Mouse (Mus musculus) MEL (cell line): ENCODE measurements at regions not wholly inside any gene's neighbourhood (a gene's known extent, or its start where the extent isn't known, plus 50 kb on each side); places are given as distances from the start of the nearest gene placed in this dataset.

Experiments used
- DNase-seq: peaks from one replicate; pipeline ENCODE4 v3.0.0; 2011; ENCODE audit warnings: low read depth, low spot score
- H3K27ac ChIP-seq: 2 replicates; pipeline ENCODE4 v1.5.1; 2012; ENCODE audit warnings: low read depth, mild to moderate bottlenecking, control low read depth, low read length, moderate library complexity; ENCODE audit not compliant: control insufficient read depth
- H3K27me3 ChIP-seq, 2 experiments: fragments of 150-350 bp in 1 of 2; sonication (generic) in 1 of 2; 2 replicates each; pipeline ENCODE4 v1.6.1; 2012; ENCODE audit warnings: low read length in 2 of 2, mild to moderate bottlenecking in 2 of 2, improper control_type of control experiment in 1 of 2, moderate library complexity in 1 of 2; ENCODE audit not compliant: insufficient read depth in 2 of 2, control insufficient read depth in 1 of 2
- H3K36me3 ChIP-seq, 2 experiments: 2 replicates each; pipeline ENCODE4 v1.6.1; 2012 to 2014; ENCODE audit warnings: low read length in 2 of 2, improper control_type of control experiment in 1 of 2, inconsistent platforms in 1 of 2, mild to moderate bottlenecking in 1 of 2; ENCODE audit not compliant: insufficient read depth in 2 of 2, control insufficient read depth in 1 of 2
- H3K4me1 ChIP-seq, 2 experiments: fragments of 150-350 bp in 1 of 2; sonication (generic) in 1 of 2; 2 replicates each; pipeline ENCODE4 v1.6.1; 2012; ENCODE audit warnings: low read length in 2 of 2, improper control_type of control experiment in 1 of 2, mild to moderate bottlenecking in 1 of 2; ENCODE audit not compliant: insufficient read depth in 2 of 2, control insufficient read depth in 1 of 2
- H3K4me3 ChIP-seq, 2 experiments: fragments of 150-350 bp in 1 of 2; sonication (generic) in 1 of 2; 2 replicates each; pipeline ENCODE4 v1.5.1; 2012; ENCODE audit warnings: low read depth in 2 of 2, low read length in 2 of 2, mild to moderate bottlenecking in 2 of 2, moderate library complexity in 2 of 2, control low read depth in 1 of 2, improper control_type of control experiment in 1 of 2; ENCODE audit not compliant: control insufficient read depth in 1 of 2, insufficient read depth in 1 of 2
- H3K79me2 ChIP-seq: 2 replicates; pipeline ENCODE4 v1.6.1; 2012; ENCODE audit warnings: mild to moderate bottlenecking, low read length, moderate library complexity; ENCODE audit not compliant: control insufficient read depth, poor library complexity, insufficient read depth
- H3K9ac ChIP-seq: 2 replicates; pipeline ENCODE4 v1.6.1; 2012; ENCODE audit warnings: low read depth, mild to moderate bottlenecking, control low read depth, low read length, moderate library complexity; ENCODE audit not compliant: control insufficient read depth, poor library complexity, severe bottlenecking
- H3K9me3 ChIP-seq: fragments of 150-350 bp; sonication (generic); replicated peaks from 2 replicates; pipeline ENCODE4 v1.6.1; 2012; ENCODE audit warnings: mild to moderate bottlenecking, low read length, improper control_type of control experiment, moderate library complexity; ENCODE audit not compliant: insufficient read depth
- CHD2 ChIP-seq: IDR thresholded peaks from 2 replicates; pipeline ENCODE4 v1.6.1; 2011; ENCODE audit warnings: low read length, improper control_type of control experiment
- CTCF ChIP-seq, 3 experiments: IDR thresholded peaks in 2 of 3; conservative IDR thresholded peaks in 1 of 3; 2 replicates each; pipeline ENCODE4 v1.5.1; 2011 to 2012; ENCODE audit warnings: low read length in 3 of 3, low read depth in 2 of 3, mild to moderate bottlenecking in 2 of 3, improper control_type of control experiment in 1 of 3, inconsistent platforms in 1 of 3, mixed read lengths in 1 of 3, moderate library complexity in 1 of 3; ENCODE audit not compliant: control insufficient read depth in 1 of 3, insufficient read depth in 1 of 3, poor library complexity in 1 of 3, severe bottlenecking in 1 of 3
- E2F4 ChIP-seq: IDR thresholded peaks from 2 replicates; pipeline ENCODE4 v1.6.1; 2011; ENCODE audit warnings: low read depth, low read length, improper control_type of control experiment, borderline replicate concordance
- ELF1 ChIP-seq: IDR thresholded peaks from 2 replicates; pipeline ENCODE4 v1.6.1; 2014; ENCODE audit warnings: low read depth, mild to moderate bottlenecking, inconsistent platforms, low read length, improper control_type of control experiment, moderate library complexity
- ETS1 ChIP-seq: IDR thresholded peaks from 2 replicates; pipeline ENCODE4 v1.6.1; 2012; ENCODE audit warnings: low read depth, mild to moderate bottlenecking, inconsistent platforms, low read length, improper control_type of control experiment, moderate library complexity
- GABPA ChIP-seq: IDR thresholded peaks from 2 replicates; pipeline ENCODE4 v1.6.1; 2012; ENCODE audit warnings: low read depth, mild to moderate bottlenecking, inconsistent platforms, low read length, improper control_type of control experiment, moderate library complexity
- GATA1 ChIP-seq: IDR thresholded peaks from 2 replicates; pipeline ENCODE4 v1.6.1; 2011; ENCODE audit warnings: low read depth, low read length, improper control_type of control experiment
- HCFC1 ChIP-seq: IDR thresholded peaks from 2 replicates; pipeline ENCODE4 v1.6.1; 2012; ENCODE audit warnings: low read depth, mild to moderate bottlenecking, inconsistent platforms, low read length, improper control_type of control experiment, moderate library complexity
- JUND ChIP-seq: IDR thresholded peaks from 2 replicates; pipeline ENCODE4 v1.6.1; 2011; ENCODE audit warnings: low read depth, mild to moderate bottlenecking, improper control_type of control experiment, low read length
- KAT2A ChIP-seq: conservative IDR thresholded peaks from 2 replicates; pipeline ENCODE4 v1.6.1; 2012; ENCODE audit warnings: low read depth, low read length, improper control_type of control experiment, inconsistent platforms
- MAX ChIP-seq: IDR thresholded peaks from 2 replicates; pipeline ENCODE4 v1.6.1; 2011; ENCODE audit warnings: low read length, improper control_type of control experiment
- MEF2A ChIP-seq: IDR thresholded peaks from 2 replicates; pipeline ENCODE4 v1.6.1; 2014; ENCODE audit warnings: low read depth, mild to moderate bottlenecking, inconsistent platforms, low read length, improper control_type of control experiment; ENCODE audit not compliant: poor library complexity, insufficient replicate concordance, severe bottlenecking; ENCODE audit errors: extremely low read depth
- MYB ChIP-seq: IDR thresholded peaks from 2 replicates; pipeline ENCODE4 v1.6.1; 2011; ENCODE audit warnings: mild to moderate bottlenecking, low read depth, low read length, improper control_type of control experiment
- MYC ChIP-seq: IDR thresholded peaks from 2 replicates; pipeline ENCODE4 v1.6.1; 2011; ENCODE audit warnings: low read depth, mild to moderate bottlenecking, low read length, improper control_type of control experiment, moderate library complexity
- NELFE ChIP-seq: IDR thresholded peaks from 2 replicates; pipeline ENCODE4 v1.6.1; 2011; ENCODE audit warnings: low read depth, low read length, improper control_type of control experiment
- NRF1 ChIP-seq: IDR thresholded peaks from 2 replicates; pipeline ENCODE4 v1.6.1; 2014; ENCODE audit warnings: low read depth, mild to moderate bottlenecking, inconsistent platforms, low read length, improper control_type of control experiment, moderate library complexity; ENCODE audit not compliant: poor library complexity, insufficient read depth, severe bottlenecking
- POLR2A ChIP-seq, 2 experiments: IDR thresholded peaks; 2 replicates each; pipeline ENCODE4 v1.6.1; 2011 to 2012; ENCODE audit warnings: low read length in 2 of 2, mild to moderate bottlenecking in 2 of 2, control low read depth in 1 of 2, improper control_type of control experiment in 1 of 2, low read depth in 1 of 2, moderate library complexity in 1 of 2; ENCODE audit not compliant: control insufficient read depth in 1 of 2, insufficient read depth in 1 of 2, poor library complexity in 1 of 2
- RCOR1 ChIP-seq: IDR thresholded peaks from 2 replicates; pipeline ENCODE4 v1.6.1; 2012; ENCODE audit warnings: low read depth, mild to moderate bottlenecking, inconsistent platforms, low read length, improper control_type of control experiment
- SIN3A ChIP-seq: IDR thresholded peaks from 2 replicates; pipeline ENCODE4 v1.6.1; 2012; ENCODE audit warnings: low read length, improper control_type of control experiment, inconsistent platforms
- SMC3 ChIP-seq: IDR thresholded peaks from 2 replicates; pipeline ENCODE4 v1.6.1; 2011; ENCODE audit warnings: low read depth, low read length, improper control_type of control experiment
- TBP ChIP-seq: IDR thresholded peaks from 2 replicates; pipeline ENCODE4 v1.8.0; 2011; ENCODE audit warnings: low read depth, low read length, improper control_type of control experiment
- TCF12 ChIP-seq: IDR thresholded peaks from 2 replicates; pipeline ENCODE4 v1.6.1; 2014; ENCODE audit warnings: low read depth, mild to moderate bottlenecking, inconsistent platforms, low read length, improper control_type of control experiment, moderate library complexity
- USF1 ChIP-seq: IDR thresholded peaks from 2 replicates; pipeline ENCODE4 v1.6.1; 2014; ENCODE audit warnings: low read depth, mild to moderate bottlenecking, inconsistent platforms, low read length, improper control_type of control experiment, moderate library complexity
- USF2 ChIP-seq, 2 experiments: IDR thresholded peaks; 2 replicates each; pipeline ENCODE4 v1.6.1; 2011 to 2012; ENCODE audit warnings: improper control_type of control experiment in 2 of 2, low read length in 2 of 2, borderline replicate concordance in 1 of 2, inconsistent platforms in 1 of 2, low read depth in 1 of 2, mild to moderate bottlenecking in 1 of 2; ENCODE audit not compliant: insufficient read depth in 1 of 2
- ZKSCAN1 ChIP-seq: IDR thresholded peaks from 2 replicates; pipeline ENCODE4 v1.6.1; 2012; ENCODE audit warnings: low read depth, mild to moderate bottlenecking, inconsistent platforms, low read length, improper control_type of control experiment, moderate library complexity
- ZMIZ1 ChIP-seq: IDR thresholded peaks from 2 replicates; pipeline ENCODE4 v1.6.1; 2012; ENCODE audit warnings: low read depth, mild to moderate bottlenecking, inconsistent platforms, low read length, improper control_type of control experiment, moderate library complexity
- ZNF384 ChIP-seq: IDR thresholded peaks from 2 replicates; pipeline ENCODE4 v1.6.1; 2012; ENCODE audit warnings: low read depth, mild to moderate bottlenecking, inconsistent platforms, low read length, improper control_type of control experiment

DNA sequence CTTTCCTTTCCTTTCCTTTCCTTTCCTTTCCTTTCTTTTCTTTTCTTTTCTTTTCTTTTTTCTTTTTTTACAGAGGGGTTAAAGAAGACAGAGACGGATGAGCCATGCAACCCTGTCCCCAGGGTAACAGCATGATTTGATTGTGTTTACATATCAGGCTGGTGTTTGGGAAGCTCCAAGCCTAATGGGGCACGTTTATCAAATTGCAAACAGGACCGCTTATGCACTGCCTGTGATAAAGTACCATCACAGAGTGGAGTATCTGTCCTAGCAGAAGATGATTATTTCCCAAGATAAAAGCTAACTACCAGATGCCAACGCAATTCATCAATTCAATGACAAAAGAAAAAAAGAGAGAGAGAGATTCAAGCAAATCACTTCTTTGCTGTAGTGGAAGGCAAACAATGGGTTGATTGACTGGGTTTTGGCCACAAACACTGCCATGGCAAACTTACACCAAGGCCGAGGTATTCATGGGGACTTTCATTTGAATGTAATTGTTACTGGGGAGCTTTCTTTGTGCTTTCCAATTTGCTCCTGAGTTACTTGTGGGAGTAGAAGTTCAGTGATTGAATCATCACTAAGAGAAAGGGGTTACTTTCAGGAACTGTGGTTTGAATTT lies 1450.1 kb downstream of the Slc22a22 start:
- H3K36me3 ChIP-seq, result no peaks in the 10 kb centered on the region
- no peak overlapping the region for H3K9ac ChIP-seq
- no peak overlapping the region for H3K4me3 ChIP-seq
- TF ChIP-seq TCF12, result no peak
- no peak for TF ChIP-seq ELF1
- no peak for TF ChIP-seq NELFE
- TF ChIP-seq RCOR1, result no peak
- TF ChIP-seq CTCF (IDR thresholded peaks at IDR 0.05 in 2 of 3, conservative IDR thresholded peaks at IDR 0.05 in 1 of 3; ENCODE audit: control insufficient read depth in 1 of 3, insufficient read depth in 1 of 3, low read depth in 2 of 3, low read length in 3 of 3, poor library complexity in 1 of 3, severe bottlenecking in 1 of 3), result no peak
- no peak for TF ChIP-seq POLR2A (IDR thresholded peaks at IDR 0.05; ENCODE audit: control insufficient read depth in 1 of 2, insufficient read depth in 1 of 2, low read depth in 1 of 2, low read length in 2 of 2, poor library complexity in 1 of 2)
- TF ChIP-seq E2F4, result no peak
- no peak for TF ChIP-seq GATA1
- no peak for TF ChIP-seq USF1
- no peak for TF ChIP-seq TBP
- no peak for TF ChIP-seq SIN3A
- no peak for TF ChIP-seq CHD2
- no peak for TF ChIP-seq MAX
- no peak for TF ChIP-seq HCFC1
- TF ChIP-seq ZNF384, result no peak
- TF ChIP-seq KAT2A, result no peak
- no peak overlapping the region for H3K27ac ChIP-seq
- no peaks in the 10 kb centered on the region for H3K4me1 ChIP-seq
- no peaks in the 10 kb centered on the region for H3K27me3 ChIP-seq
- no peak for DNase-seq
- no peaks in the 10 kb centered on the region for H3K79me2 ChIP-seq
- H3K9me3 ChIP-seq, result no peaks in the 10 kb centered on the region

GRCm38 (mm10) chr15:56024705-56025104 lies 1452.7 kb downstream of the Slc22a22 start:
- H3K9me3 ChIP-seq, result no peaks in the 10 kb centered on the region

More at GRCm38 (mm10) chr15:56024705-56025104, 1452.7 kb downstream of the Slc22a22 start:
- no peak overlapping the region for H3K9ac ChIP-seq
- no peaks in the 10 kb centered on the region for H3K36me3 ChIP-seq
- no peaks in the 10 kb centered on the region for H3K79me2 ChIP-seq
- TF ChIP-seq POLR2A (IDR thresholded peaks at IDR 0.05; ENCODE audit: control insufficient read depth in 1 of 2, insufficient read depth in 1 of 2, low read depth in 1 of 2, low read length in 2 of 2, poor library complexity in 1 of 2), result no peak
- TF ChIP-seq MYC, result no peak
- TF ChIP-seq ZMIZ1, result no peak
- TF ChIP-seq GABPA, result no peak
- no peak for TF ChIP-seq TCF12
- no peak for TF ChIP-seq RCOR1
- TF ChIP-seq TBP, result no peak
- no peak for TF ChIP-seq NRF1
- no peak for TF ChIP-seq SIN3A
- TF ChIP-seq E2F4, result no peak
- no peak for TF ChIP-seq USF2 (IDR thresholded peaks at IDR 0.05; ENCODE audit: borderline replicate concordance in 1 of 2, insufficient read depth in 1 of 2, low read depth in 1 of 2, low read length in 2 of 2)
- TF ChIP-seq CTCF (IDR thresholded peaks at IDR 0.05 in 2 of 3, conservative IDR thresholded peaks at IDR 0.05 in 1 of 3; ENCODE audit: control insufficient read depth in 1 of 3, insufficient read depth in 1 of 3, low read depth in 2 of 3, low read length in 3 of 3, poor library complexity in 1 of 3, severe bottlenecking in 1 of 3), result no peak
- no peak for TF ChIP-seq MEF2A
- no peak for TF ChIP-seq ZKSCAN1
- no peak for TF ChIP-seq USF1
- no peak for TF ChIP-seq ETS1
- no peak for TF ChIP-seq NELFE
- no peak for TF ChIP-seq JUND
- no peak for TF ChIP-seq SMC3
- TF ChIP-seq MYB, result no peak
- TF ChIP-seq, all 39 proteins: peak for 0
- no peak overlapping the region for H3K4me3 ChIP-seq
- H3K4me1 ChIP-seq, result no peaks in the 10 kb centered on the region
- DNase-seq, result no peak
- H3K27me3 ChIP-seq, result no peaks in the 10 kb centered on the region
- no peak overlapping the region for H3K27ac ChIP-seq
